Mouse (Mus musculus) hindbrain, embryonic 14.5 days (tissue): Measurements from ENCODE around the gene Gm525. TPM values are rescaled to one million over a fixed set of nuclear protein-coding genes. Genes with fewer than 3 reads are reported as not detected.

ENCODE experiments used
- ATAC-seq: fragments of 200-750 bp; cut with Nextera tagmentation; 2 replicates; pipeline ENCODE4 v1.8.0; 2017; ENCODE audit warnings: moderate number of reproducible peaks, mild to moderate bottlenecking, moderate TSS enrichment, moderate library complexity; ENCODE audit not compliant: low FRiP score
- DNase-seq: peaks from one replicate; pipeline ENCODE4 v3.0.0-alpha.2; 2015; ENCODE audit warnings: low spot score
- H3K27ac ChIP-seq: fragments of 300-500 bp; sonication (generic); 2 replicates; pipeline ENCODE4 v1.5.1; 2014; ENCODE audit warnings: mild to moderate bottlenecking, moderate library complexity
- H3K27me3 ChIP-seq: fragments of 300-500 bp; sonication (generic); 2 replicates; pipeline ENCODE4 v1.6.1; 2014; ENCODE audit warnings: mild to moderate bottlenecking, low read length, mixed read lengths; ENCODE audit not compliant: control insufficient read depth, insufficient read depth
- H3K36me3 ChIP-seq: fragments of 300-500 bp; sonication (generic); replicated peaks from 2 replicates; pipeline ENCODE4 v1.6.1; 2014; ENCODE audit not compliant: control insufficient read depth, insufficient read depth
- H3K4me1 ChIP-seq: fragments of 300-500 bp; sonication (generic); replicated peaks from 2 replicates; pipeline ENCODE4 v1.6.1; 2014; ENCODE audit warnings: antibody characterized with exemption, low read length, mixed read lengths; ENCODE audit not compliant: control insufficient read depth, insufficient read depth
- H3K4me2 ChIP-seq: fragments of 300-500 bp; sonication (generic); replicated peaks from 2 replicates; pipeline ENCODE4 v1.6.1; 2014; ENCODE audit warnings: mild to moderate bottlenecking, moderate library complexity
- H3K4me3 ChIP-seq: fragments of 300-500 bp; sonication (generic); replicated peaks from 2 replicates; pipeline ENCODE4 v1.5.1; 2014; ENCODE audit warnings: mild to moderate bottlenecking, low read length
- H3K9ac ChIP-seq: fragments of 300-500 bp; sonication (generic); 2 replicates; pipeline ENCODE4 v1.6.1; 2014
- H3K9me3 ChIP-seq: fragments of 300-500 bp; sonication (generic); 2 replicates; pipeline ENCODE4 v1.6.1; 2016; ENCODE audit warnings: low read length; ENCODE audit not compliant: control insufficient read depth
- WGBS: fragments of 180-500 bp; shearing (Covaris S2); extraction: QIAGEN DNeasy Blood & Tissue Kit; methylation state at CpG from one replicate; pipeline ENCODE4 v1.1.7; 2014; 5-methylcytosine and 5-hydroxymethylcytosine counted together
- polyA plus RNA-seq: library from polyadenylated mRNA; unstranded; fragments of >200 nt; fragmentation: Nextera tagmentation; extraction: Ambion mirVana; gene quantifications from 2 replicates; pipeline ENCODE4 v1.2.1, GENCODE M21; 2014

Gene Gm525
- polyA plus RNA-seq, 1 experiment from 2014 or later, result not detected

GRCm38 (mm10) chr11:89098083-89098835, 24.6 kb downstream of the Gm525 start:
- WGBS, result 82% methylated on average over 17 of the region's 17 CpGs
- Histone ChIP-seq H3K27ac (no peak overlapping the region), H3K4me3 (no peak overlapping the region), H3K27me3 (no peaks in the 10 kb centered on the region), H3K4me1 (no peaks in the 10 kb centered on the region), H3K4me2 (no peak overlapping the region), H3K9me3 (no peaks in the 10 kb centered on the region), H3K9ac (no peak overlapping the region), H3K36me3 (no peaks in the 10 kb centered on the region)
- DNase-seq (no peak), ATAC-seq (no peak)

- Histone ChIP-seq H3K9ac (no peak overlapping the region), H3K36me3 (no peaks in the 10 kb centered on the region), H3K9me3 (no peaks in the 10 kb centered on the region), H3K27ac (no peak overlapping the region), H3K4me1 (no peaks in the 10 kb centered on the region), H3K27me3 (no peaks in the 10 kb centered on the region), H3K4me3 (no peak overlapping the region), H3K4me2 (no peak overlapping the region)
- ATAC-seq (no peak), DNase-seq (no peak)
- WGBS, result 88% methylated on average over 5 of the region's 6 CpGs
Observed at GRCm38 (mm10) chr11:89098930-89099329, 25.3 kb downstream of the Gm525 start.

DNA sequence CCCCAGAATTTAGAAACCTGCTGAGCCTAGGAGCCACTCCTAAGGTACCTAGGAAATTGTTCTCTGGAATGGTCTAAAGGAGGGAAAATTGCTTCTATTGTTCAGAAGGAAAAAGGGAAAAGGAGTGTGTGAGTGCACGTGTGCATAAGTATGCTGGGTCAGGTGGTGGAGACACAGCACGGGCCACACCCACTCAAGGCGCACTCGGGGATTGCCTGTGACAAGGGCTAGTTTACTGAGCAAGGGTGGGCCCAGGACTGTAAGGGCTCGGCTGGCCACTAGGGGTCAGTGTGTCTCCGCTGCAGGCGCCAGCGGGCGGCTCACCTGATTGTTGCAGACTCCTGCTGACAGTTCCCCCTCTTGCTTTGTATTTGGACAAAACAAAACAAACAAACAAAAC, 26.8 kb downstream of the Gm525 start:
- WGBS, result 2% methylated on average over 9 of the region's 9 CpGs

DNA sequence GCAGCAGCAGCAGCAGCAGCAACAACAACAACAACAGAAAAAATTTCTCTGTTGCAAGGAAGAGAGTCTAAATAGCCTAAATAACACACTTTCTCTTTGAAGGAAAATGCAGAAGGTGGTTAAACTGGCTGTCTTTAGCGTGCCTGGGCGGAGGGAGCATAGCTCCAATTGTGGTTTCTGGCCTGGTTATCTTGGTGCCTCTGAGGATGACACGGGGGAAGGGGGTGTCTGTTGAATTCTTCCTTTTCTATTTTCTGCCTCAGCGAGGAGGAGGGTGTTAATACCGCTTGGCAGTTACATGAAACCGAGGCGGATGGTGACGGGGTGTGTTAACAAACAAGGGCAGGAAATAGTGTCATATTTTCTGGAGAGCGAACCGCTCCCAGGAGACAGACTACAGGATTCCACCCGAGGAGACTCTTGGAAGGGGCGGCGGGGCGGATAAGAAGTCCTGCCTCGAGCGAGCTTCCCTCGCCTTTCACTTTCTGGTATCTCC, 27.2 kb downstream of the Gm525 start:
- ATAC-seq (peak; percentile 14; the same call in 1 of the 2 replicates), DNase-seq (no peak)
- Histone ChIP-seq H3K9me3 (no peaks in the 10 kb centered on the region), H3K4me2 (peak overlapping the region; percentile 35), H3K27ac (no peak overlapping the region), H3K27me3 (no peaks in the 10 kb centered on the region), H3K4me1 (no peaks in the 10 kb centered on the region), H3K4me3 (no peak overlapping the region; the same call in 1 of the 2 replicates), H3K9ac (peak overlapping the region; percentile 32), H3K36me3 (no peaks in the 10 kb centered on the region)
- 34% methylated on average over 17 of the region's 17 CpGs for WGBS

More for the DNA sequence above, 26.8 kb downstream of the Gm525 start:
- H3K27me3 ChIP-seq, result no peaks in the 10 kb centered on the region
- peak overlapping the region; percentile 35 for H3K4me2 ChIP-seq
- no peak overlapping the region for H3K4me3 ChIP-seq
- no peak overlapping the region for H3K27ac ChIP-seq
- peak; percentile 89 for DNase-seq
- H3K4me1 ChIP-seq, result no peaks in the 10 kb centered on the region
- peak; percentile 78 for ATAC-seq
- H3K9ac ChIP-seq, result no peak overlapping the region
- H3K9me3 ChIP-seq, result no peaks in the 10 kb centered on the region
- H3K36me3 ChIP-seq, result no peaks in the 10 kb centered on the region

GRCm38 (mm10) chr11:89103166-89103565, 29.5 kb downstream of the Gm525 start:
- H3K4me1 ChIP-seq, result no peaks in the 10 kb centered on the region
- WGBS, result 88% methylated on average over 14 of the region's 14 CpGs
- no peak overlapping the region for H3K27ac ChIP-seq
- H3K36me3 ChIP-seq, result no peaks in the 10 kb centered on the region
- H3K9me3 ChIP-seq, result no peaks in the 10 kb centered on the region
- ATAC-seq (no peak), DNase-seq (no peak)
- H3K4me3 ChIP-seq, result no peak overlapping the region
- H3K27me3 ChIP-seq, result no peaks in the 10 kb centered on the region
- H3K9ac ChIP-seq, result no peak overlapping the region
- H3K4me2 ChIP-seq, result no peak overlapping the region

DNA sequence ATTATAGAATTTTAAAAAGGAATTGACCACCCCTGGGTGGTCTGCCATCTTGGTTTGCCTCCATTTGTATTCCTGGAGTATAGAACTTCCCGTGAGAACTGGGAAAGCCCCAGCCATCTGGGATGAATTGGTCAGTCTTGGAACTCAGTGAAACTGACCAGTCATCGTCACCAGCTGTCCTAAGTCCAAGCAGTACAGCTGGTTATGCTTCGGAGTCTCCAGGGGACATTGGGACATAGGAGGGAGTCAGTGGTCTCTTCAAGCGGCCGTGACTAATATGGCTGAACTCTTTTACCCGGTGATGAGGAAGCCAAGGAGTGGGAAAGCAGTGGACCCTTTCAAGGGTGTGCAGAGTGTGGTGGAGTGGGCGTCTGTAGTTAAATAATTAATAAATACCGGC, 31.6 kb downstream of the Gm525 start:
- WGBS, result 92% methylated on average over 8 of the region's 8 CpGs

DNA sequence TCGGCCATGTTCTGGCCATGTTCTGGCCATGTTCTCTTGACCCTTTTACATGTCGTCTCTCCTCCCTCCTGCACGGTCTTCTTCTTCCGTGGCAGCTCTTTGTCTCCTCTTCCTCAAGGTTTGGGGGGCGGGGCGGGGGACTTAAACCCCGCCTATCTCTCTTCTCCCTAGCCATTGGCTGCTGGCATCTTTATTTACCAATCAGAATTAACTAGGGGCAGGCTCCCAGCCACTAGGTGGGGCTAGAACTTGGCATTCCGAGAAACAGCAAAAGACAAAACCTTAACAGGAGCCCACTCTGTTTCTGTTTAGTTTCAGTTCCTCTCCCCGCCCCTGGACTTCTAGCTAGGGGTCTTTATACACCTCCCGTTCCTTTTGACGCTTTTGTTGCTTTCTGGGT, 32.2 kb downstream of the Gm525 start:
- ATAC-seq (no peak), DNase-seq (no peak)
- Histone ChIP-seq H3K9me3 (no peaks in the 10 kb centered on the region), H3K27ac (no peak overlapping the region), H3K4me1 (no peaks in the 10 kb centered on the region), H3K4me3 (no peak overlapping the region), H3K4me2 (no peak overlapping the region), H3K27me3 (no peaks in the 10 kb centered on the region), H3K36me3 (no peaks in the 10 kb centered on the region), H3K9ac (no peak overlapping the region)
- 83% methylated on average over 11 of the region's 11 CpGs for WGBS

More for the DNA sequence above, 31.6 kb downstream of the Gm525 start:
- H3K4me3 ChIP-seq, result no peak overlapping the region
- no peaks in the 10 kb centered on the region for H3K36me3 ChIP-seq
- H3K9me3 ChIP-seq, result no peaks in the 10 kb centered on the region
- H3K4me2 ChIP-seq, result no peak overlapping the region
- DNase-seq, result no peak
- H3K27me3 ChIP-seq, result no peaks in the 10 kb centered on the region
- no peak overlapping the region for H3K9ac ChIP-seq
- ATAC-seq, result no peak
- no peaks in the 10 kb centered on the region for H3K4me1 ChIP-seq
- H3K27ac ChIP-seq, result no peak overlapping the region

DNA sequence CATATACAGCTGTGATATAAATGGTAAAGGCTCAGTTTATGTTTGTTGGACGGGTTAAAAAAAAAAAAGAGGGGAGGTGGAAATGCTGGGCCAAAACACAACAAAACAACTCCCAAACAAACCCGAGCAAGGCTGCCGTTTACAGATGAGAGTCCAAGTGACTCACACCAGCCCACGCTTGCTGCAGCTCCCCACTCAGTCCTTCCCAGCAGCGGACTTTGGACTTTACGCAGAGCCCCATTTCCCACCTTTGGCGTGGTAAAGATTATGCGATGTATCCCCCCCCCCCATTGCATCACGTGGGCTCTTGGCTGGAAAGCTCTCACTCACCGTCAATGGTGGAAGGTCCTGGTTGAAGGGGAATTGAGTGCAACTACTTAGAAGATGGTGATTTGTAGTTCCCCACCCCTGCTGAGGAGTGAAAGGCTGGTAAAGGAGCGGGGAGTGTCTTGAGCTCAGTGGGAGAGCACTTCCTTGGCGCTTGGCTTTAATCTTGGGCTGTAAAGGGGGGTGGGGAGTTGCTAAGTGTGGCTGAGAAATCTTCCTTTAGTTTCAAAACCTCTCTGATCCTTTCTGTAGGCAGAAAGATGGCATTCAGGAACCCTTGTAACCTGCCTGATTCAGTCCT, 33.7 kb downstream of the Gm525 start:
- Histone ChIP-seq H3K4me1 (no peaks in the 10 kb centered on the region), H3K9me3 (no peaks in the 10 kb centered on the region), H3K27me3 (no peaks in the 10 kb centered on the region), H3K9ac (no peak overlapping the region), H3K4me2 (no peak overlapping the region), H3K4me3 (no peak overlapping the region), H3K36me3 (no peaks in the 10 kb centered on the region), H3K27ac (no peak overlapping the region)
- 31% methylated on average over 12 of the region's 12 CpGs for WGBS
- DNase-seq (no peak), ATAC-seq (no peak)

- no peaks in the 10 kb centered on the region for H3K9me3 ChIP-seq
- no peak overlapping the region for H3K27ac ChIP-seq
- H3K4me1 ChIP-seq, result no peaks in the 10 kb centered on the region
- H3K27me3 ChIP-seq, result no peaks in the 10 kb centered on the region
- no peak overlapping the region for H3K9ac ChIP-seq
- WGBS, result 20% methylated on average over 13 of the region's 13 CpGs
- no peaks in the 10 kb centered on the region for H3K36me3 ChIP-seq
- no peak overlapping the region for H3K4me2 ChIP-seq
- DNase-seq (no peak), ATAC-seq (no peak)
- no peak overlapping the region for H3K4me3 ChIP-seq
Observed at GRCm38 (mm10) chr11:89124411-89124810, 50.8 kb downstream of the Gm525 start.
